Mouse (Mus musculus) macrophage (primary cell): ENCODE results near the gene Crebl2. TPM values are rescaled to one million over a fixed set of nuclear protein-coding genes. Genes with fewer than 3 reads are reported as not detected.
A peak's percentile ranks its signal among the peaks of the same experiment; 100 is the strongest.

Source experiments
- H3K27ac ChIP-seq: fragments of 350-480 bp; formaldehyde crosslinking; 2 replicates; pipeline ENCODE4 v1.9.0; 2021
- H3K36me3 ChIP-seq: fragments of 350-480 bp; formaldehyde crosslinking; 2 replicates; pipeline ENCODE4 v1.9.0; 2021; ENCODE audit errors: inconsistent target
- H3K4me3 ChIP-seq: fragments of 350-480 bp; formaldehyde crosslinking; 2 replicates; pipeline ENCODE4 v1.9.0; 2021; ENCODE audit errors: inconsistent target
- H3K79me2 ChIP-seq: fragments of 350-480 bp; formaldehyde crosslinking; 2 replicates; pipeline ENCODE4 v1.9.0; 2021; ENCODE audit errors: inconsistent target
- WGBS: methylation state at CpG from one replicate; pipeline ENCODE4 v1.1.7; 2026; ENCODE audit warnings: inconsistent platforms; ENCODE audit not compliant: missing documents; 5-methylcytosine and 5-hydroxymethylcytosine counted together
- polyA plus RNA-seq: library from polyadenylated mRNA; stranded (reverse); fragments of 250-400 nt; gene quantifications from 3 replicates; pipeline ENCODE4 v1.2.4, GENCODE M21; 2018; ENCODE audit warnings: inconsistent platforms
- total RNA-seq, 78 experiments: library from RNA; depleted of rRNA; stranded (reverse); fragments of 250-400 nt; gene quantifications; 1 replicate in 9 of 78; 2 replicates in 24 of 78; 3 replicates in 43 of 78; 4 replicates in 2 of 78; pipeline ENCODE4 v1.2.4; 2018; ENCODE audit warnings: inconsistent platforms in 56 of 78

Crebl2 gene
- total RNA-seq (2018; cell fraction: chromatin; rRNA removed): 10 to 100 TPM in 25 of 26 experiments, 1 to 10 TPM in 1; 7.4 to 58.3 (median 19.8) TPM
- 10 to 100 TPM in 10 of 26 experiments, 1 to 10 TPM in 16; 6.8 to 14.6 (median 9.1) TPM for total RNA-seq (2018; cell fraction: cytosol; rRNA removed)
- total RNA-seq (2018; cell fraction: nucleus; rRNA removed): 10 to 100 TPM; 10.7 to 53.8 (median 14.3) TPM
- polyA plus RNA-seq: 5.8 to 10.2 TPM (median 8.3 TPM) in 3 replicates

DNA sequence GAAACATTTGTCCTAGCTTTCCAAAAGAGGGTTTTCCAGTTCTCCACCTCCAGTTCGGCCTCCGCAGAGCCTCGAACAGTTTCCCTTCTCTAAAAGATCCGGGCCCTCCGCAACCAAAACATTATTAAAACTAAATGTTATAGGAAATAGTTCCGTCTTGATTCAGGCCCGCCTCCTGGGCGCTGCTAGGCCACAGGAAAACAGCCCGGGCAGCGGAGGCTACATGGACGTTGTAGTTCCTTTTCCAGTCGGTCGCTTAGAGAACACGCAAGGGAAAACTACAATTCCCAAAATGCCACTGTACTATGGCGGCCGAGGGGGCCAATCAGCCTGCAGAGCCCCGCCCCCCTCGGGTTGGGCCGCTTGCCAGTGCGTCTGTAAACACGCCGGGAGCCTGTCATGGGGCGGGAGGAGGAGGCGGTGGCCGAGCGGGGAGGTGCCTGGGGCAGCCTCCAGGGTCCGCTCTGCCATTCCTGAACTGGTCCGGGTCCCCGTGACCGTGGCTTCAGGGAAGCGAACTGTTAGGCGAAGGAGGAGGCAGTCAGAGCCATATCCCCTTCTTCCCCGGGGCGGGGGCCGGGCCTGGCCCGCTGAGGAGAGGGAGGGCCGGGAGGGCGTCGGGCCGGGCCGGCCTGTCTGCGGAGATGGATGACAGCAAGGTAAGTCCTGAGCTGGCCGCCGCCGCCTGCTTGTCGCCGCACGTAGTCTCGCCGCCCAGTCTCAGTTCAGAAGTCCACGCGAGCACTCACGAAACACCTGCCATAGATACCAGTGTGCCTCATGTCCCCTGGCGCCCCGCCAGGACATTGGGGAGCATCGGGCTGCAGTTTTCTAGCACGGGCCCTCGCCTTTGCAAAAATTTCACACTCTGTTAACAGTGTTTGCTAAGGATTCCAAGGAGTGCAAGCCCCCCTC, at the start of gene Crebl2:
TSS of gene Crebl2 (plus strand) at position 369 of the 915 bp plus-strand sequence.
- WGBS: under 1% methylated on average over 45 of the region's 58 CpGs
- Histone ChIP-seq H3K27ac (peak within 1 kb of the TSS; percentile 64), H3K4me3 (peak within 1 kb of the TSS; percentile 69), H3K79me2 (no peaks in the 10 kb centered on the region), H3K36me3 (no peaks in the 10 kb centered on the region)

DNA sequence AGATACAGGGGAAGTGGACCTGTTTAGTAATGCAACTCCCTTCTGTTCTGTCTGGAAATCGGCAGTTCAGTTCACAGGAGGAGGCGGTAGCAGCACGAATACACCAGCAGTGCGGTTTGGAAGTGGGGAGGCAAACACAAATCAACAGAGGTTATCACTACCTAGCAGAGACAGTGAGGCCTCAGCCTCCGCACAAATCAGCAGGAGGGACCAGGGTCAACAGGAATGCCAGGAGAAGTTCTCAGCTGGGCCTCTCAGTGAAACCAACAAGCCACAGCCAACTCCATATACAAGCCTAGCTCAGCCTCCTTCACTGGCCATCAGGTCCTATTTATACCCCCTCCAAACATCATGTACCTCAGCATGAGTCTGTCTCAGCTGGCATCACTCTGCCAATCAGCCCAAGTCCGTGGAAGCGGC, 48.5 kb upstream of the Crebl2 start:
- Histone ChIP-seq H3K36me3 (no peaks in the 10 kb centered on the region), H3K4me3 (no peak overlapping the region), H3K27ac (no peak overlapping the region), H3K79me2 (peaks cover 89% of the 10 kb centered on the region)
- WGBS: 94% methylated on average over 7 of the region's 7 CpGs

DNA sequence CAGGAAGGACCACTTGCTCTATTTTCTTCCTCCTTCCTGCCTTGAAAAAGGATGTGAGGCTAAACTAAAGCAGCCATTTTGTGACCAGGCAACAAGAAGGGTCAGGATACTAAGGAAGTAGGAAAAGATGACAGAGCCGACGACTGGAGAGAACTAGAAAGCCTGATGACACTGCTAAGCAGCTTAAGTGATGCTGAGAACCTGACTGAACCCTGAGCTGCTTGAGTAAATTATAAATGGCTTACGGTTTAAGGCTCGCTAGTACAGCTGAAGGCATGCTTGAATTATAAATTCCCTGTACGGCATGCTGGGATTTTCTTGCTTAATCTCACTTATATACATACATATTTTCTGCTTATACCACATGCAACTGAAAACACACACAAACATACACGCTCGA, 47.1 kb upstream of the Crebl2 start:
- Histone ChIP-seq H3K27ac (no peak overlapping the region), H3K36me3 (no peaks in the 10 kb centered on the region), H3K79me2 (peaks cover 94% of the 10 kb centered on the region), H3K4me3 (no peak overlapping the region)
- WGBS: 92% methylated on average over 7 of the region's 7 CpGs

DNA sequence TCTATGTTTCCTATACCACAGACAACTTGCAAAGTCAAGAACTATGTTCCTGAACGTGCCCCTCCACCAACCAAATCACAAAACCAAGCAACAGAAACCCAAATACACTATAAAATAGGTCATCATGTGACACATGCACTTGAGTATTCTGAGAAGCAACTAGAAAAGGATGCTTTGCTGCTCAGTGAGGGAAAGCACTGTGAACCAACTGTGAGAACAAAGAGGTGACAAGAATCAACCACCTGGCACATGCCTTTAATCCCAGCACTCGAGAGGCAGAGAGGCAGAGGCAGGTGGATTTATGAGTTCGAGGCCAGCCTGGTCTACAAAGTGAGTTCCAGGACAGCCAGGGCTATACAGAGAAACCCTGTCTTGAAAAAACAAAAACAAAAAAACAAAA, 43.5 kb upstream of the Crebl2 start:
- H3K4me3 ChIP-seq: no peak overlapping the region
- no peaks in the 10 kb centered on the region for H3K36me3 ChIP-seq
- no peak overlapping the region for H3K27ac ChIP-seq
- WGBS: 65% methylated on average over 3 of the region's 3 CpGs
- peaks cover 91% of the 10 kb centered on the region for H3K79me2 ChIP-seq

DNA sequence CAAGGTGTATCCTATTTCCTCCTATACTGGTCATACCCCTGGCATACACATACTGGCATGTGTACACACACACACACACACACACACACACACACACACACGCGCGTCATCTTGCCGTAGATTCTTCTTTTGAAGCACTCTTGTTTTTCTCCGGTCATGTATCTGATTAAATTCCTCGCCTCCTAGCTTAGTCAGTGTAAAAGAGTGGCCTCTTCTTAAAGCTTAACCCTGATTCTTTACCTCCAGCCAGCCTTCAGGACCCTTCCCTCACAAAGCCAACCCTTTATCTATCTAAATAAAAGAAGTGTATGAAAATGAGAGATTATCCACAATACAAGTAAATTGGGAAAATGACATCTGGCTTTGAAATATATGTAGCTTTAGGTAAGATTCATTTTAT, 40.9 kb upstream of the Crebl2 start:
- no peak overlapping the region for H3K27ac ChIP-seq
- 94% methylated on average over 2 of the region's 6 CpGs for WGBS
- H3K36me3 ChIP-seq: no peaks in the 10 kb centered on the region
- H3K79me2 ChIP-seq: peaks cover 68% of the 10 kb centered on the region
- no peak overlapping the region for H3K4me3 ChIP-seq

DNA sequence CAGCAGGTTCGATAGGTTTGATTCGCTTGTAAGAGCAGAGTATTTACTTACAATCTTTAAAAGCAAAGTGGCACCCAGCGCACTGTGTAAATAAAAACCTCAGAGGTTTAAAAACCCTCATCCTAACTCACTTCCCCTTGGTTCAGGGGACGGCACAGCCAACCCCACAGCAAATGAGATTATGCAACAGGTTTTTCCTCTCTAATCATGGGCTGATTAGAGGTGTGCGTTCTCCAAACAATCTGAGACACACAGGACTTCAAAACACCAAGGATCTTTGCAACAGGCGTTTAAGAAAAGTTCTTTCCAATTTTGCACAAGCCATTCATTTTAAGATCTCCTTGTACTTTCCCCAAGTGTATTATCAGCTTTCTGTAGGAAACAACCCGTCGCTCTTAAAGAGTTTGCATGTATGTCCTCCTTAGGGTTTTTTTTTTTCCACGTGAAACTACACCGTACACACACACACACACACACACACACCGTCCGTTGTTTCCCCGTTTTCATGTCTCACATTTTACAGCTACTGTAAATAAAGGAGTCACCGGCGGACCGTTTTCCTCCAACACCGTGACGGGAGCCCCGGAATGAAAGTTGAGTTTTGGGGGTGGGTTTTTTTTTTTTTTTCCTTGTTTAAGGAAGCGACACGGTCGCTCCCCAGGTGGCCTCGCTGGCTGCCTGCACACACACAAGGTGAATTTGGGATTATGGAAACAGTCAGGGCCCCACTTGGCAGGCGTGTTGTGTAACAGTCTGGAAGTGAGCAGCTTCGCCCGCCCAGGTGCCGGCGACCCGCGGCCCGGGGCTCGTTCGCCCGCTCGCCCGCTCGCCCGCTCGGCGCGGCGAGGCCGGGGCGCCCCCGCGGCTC, 38.5 kb upstream of the Crebl2 start:
- WGBS: under 1% methylated on average over 42 of the region's 46 CpGs
- no peaks in the 10 kb centered on the region for H3K36me3 ChIP-seq

DNA sequence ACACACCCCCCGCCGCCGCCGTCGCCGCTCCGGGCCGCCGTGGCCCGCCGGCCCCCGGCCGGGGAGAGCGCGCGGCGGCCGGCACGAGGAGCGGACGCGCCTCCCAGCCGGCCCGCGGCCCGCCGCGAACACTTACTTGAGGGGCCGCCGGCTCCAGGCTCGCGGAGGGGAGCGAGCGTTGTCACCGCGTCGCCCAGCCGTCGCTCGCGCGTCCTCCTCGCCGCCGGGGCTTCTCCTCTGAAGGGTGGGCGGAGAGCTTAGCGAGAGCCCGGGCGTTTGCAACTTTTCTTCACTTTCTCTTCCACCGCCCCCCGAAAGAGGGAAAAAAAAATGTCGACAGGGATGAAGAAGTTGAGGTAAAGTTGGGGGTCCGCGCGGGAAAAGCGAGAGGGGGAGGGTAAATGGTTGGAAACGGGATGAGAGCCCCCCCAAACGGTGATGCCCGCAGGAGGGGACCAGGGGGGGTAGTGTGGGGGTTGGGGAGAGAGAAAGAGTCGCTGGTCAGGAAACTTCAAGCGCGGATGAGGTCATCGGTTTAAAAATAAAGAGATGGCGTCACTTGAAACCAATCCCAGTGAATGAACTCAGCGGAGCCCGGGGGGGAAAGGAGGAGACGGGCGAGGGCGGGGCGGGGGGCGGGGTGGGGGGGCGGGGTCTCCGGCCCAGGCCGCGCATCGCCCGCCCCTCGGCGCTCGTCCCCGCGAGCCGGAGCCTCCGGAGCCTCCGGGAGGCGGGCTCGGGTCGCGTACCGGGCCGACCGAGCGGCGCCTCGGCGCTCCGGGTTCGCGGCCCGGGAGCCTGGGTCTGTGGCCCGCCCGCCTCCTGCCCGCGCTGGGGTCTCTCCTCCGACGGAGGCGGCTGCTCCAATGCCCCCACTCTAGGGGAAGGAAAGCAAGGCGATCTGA, 37.6 kb upstream of the Crebl2 start, which contains the start of gene Dusp16:
TSS of gene Dusp16 (minus strand) at position 485 of the 905 bp plus-strand sequence.
- no peaks in the 10 kb centered on the region for H3K36me3 ChIP-seq
- under 1% methylated on average over 63 of the region's 108 CpGs for WGBS
- H3K79me2 ChIP-seq: peaks cover 35% of the 10 kb centered on the region
- H3K4me3 ChIP-seq: peak within 1 kb of the TSS; percentile 76
- peak within 1 kb of the TSS; percentile 82 for H3K27ac ChIP-seq

More for the DNA sequence above, 38.5 kb upstream of the Crebl2 start:
- H3K79me2 ChIP-seq: peaks cover 44% of the 10 kb centered on the region
- peak overlapping the region; percentile 61 for H3K27ac ChIP-seq
- H3K4me3 ChIP-seq: peak overlapping the region; percentile 76

DNA sequence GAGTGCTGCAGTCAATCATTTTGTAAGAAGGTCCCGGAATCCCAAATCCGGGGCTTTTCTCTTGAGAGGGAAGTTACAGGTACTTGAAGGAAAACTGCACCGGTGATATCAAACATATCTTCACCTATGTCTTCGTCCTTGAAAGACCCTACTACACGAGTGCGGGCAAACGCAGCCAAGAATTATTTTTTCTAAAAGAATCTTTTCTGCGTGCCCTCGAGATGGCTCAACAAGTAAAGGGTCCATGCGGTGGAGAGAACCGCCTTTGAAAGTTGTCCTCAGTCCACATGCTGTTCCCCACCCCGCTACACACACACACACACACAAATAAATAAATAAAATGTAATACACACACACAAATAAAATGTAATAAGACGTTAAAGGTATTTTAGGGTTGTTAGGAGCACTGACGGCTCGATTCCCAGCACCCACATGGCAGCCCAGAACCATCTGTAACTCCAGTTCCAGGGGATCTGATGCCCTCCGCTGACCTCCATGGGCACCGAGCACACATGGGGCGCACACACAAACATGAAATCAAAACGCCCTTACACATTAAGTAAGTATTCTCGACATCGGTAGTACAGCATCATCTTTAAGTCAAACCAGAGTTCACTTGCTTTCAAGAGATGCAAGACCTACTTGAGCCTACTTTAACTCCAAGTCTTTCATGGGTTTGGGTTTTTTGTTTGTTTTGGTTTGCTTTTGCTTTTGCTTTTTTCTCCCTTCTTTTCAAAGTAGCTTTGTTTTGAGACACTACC, 36.7 kb upstream of the Crebl2 start:
- Histone ChIP-seq H3K4me3 (peak overlapping the region; percentile 26), H3K79me2 (peaks cover 27% of the 10 kb centered on the region), H3K27ac (no peak overlapping the region), H3K36me3 (no peaks in the 10 kb centered on the region)
- 70% methylated on average over 21 of the region's 21 CpGs for WGBS

DNA sequence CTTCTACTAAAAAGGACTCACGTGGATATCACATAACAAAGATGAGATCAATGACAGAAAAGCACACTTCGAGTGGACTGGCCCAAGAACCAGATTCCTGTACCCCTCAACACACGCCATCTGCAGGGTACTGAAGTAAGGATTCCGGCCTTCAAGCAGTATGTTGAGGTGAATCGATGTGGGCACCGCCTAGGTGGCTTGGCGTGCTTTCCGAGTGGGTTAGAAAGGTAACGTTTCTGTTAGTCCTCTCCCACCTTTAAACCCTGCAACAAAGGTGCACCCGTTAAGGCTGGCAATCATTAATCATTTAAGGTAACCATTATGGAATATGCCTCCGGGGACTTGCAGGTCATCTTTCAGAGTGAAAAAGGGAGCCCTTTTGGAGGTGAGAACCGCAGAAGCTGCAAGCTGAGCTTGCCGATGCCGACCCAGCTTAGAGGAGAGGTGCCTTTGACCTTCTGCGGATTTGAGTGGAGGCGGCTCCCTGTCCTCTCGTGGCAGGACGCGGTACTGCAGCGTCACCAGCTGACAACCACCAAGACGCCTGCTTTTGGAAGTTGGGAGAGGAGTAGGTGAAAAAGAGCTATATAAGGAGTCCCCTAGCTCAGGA, 35.9 kb upstream of the Crebl2 start:
- 25% methylated on average over 21 of the region's 21 CpGs for WGBS
- Histone ChIP-seq H3K27ac (no peak overlapping the region), H3K4me3 (no peak overlapping the region), H3K79me2 (peaks cover 19% of the 10 kb centered on the region), H3K36me3 (no peaks in the 10 kb centered on the region)

DNA sequence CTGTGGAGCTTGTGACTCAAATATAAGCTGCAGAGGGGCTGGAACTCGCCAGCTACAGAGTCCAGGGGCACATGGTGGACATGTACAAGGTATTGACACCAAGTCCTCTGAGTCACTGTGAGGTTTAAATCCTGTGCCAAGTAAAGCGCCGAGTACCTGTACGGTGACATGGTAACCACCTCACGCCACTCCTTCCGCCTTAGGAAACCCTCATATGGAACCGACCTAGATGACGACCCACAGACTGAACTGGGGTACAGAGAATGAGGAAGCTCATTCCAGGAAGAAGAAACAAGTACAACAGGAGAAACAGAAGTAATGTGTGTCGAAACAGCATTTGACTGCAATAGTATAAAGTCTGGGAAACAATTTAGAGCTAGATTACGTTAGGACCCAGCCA, 33.7 kb upstream of the Crebl2 start:
- H3K27ac ChIP-seq: 0 out of 2 replicates have a peak overlapping the region, but pooled peaks have one; percentile 16
- H3K4me3 ChIP-seq: no peak overlapping the region
- WGBS: 5% methylated on average over 10 of the region's 10 CpGs

DNA sequence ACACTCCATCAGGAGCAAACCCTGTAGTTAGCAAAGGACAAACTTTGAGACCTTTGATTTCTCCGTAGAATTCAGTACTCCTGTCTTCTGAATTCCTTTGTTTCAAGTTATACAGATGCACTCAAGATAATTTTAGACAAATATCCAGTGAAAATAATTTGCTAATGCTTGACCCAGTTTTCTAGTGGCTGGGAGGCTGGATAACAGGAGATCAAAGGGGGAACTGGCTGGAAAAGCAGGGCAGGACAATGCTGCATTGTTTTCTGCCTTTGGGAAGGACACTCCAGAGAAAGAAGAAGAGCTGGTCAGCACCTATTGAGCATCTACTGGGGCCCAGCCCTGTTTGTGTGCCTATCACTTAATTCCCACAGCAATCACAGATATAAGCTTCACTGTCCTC, 28.5 kb upstream of the Crebl2 start:
- Histone ChIP-seq H3K4me3 (no peak overlapping the region), H3K36me3 (no peaks in the 10 kb centered on the region), H3K27ac (no peak overlapping the region), H3K79me2 (no peaks in the 10 kb centered on the region)
- WGBS: 93% methylated on average over 1 of the region's 1 CpGs

More for the DNA sequence above, 33.7 kb upstream of the Crebl2 start:
- Histone ChIP-seq H3K36me3 (no peaks in the 10 kb centered on the region), H3K79me2 (no peaks in the 10 kb centered on the region)

DNA sequence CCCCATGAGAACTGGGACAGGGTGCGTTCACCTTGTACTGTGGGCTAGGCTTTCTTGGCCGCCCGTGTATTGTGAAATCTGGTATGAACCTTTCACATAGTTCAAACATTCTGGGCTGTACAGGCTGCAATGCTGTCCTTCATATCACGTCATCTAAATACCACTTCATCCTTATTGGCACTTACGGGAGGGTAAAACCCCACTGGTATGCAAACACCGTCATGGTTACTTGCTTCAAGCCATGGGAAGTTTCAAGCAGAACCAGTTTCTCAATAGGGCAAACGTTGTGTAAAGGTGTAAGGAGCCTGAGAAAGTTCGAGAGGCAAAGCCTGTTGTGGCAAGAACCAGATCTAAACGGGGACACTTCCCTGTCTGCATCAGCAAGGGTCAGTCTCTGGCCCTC, 27.3 kb upstream of the Crebl2 start:
- H3K36me3 ChIP-seq: no peaks in the 10 kb centered on the region
- no peaks in the 10 kb centered on the region for H3K79me2 ChIP-seq
- H3K4me3 ChIP-seq: no peak overlapping the region
- WGBS: 84% methylated on average over 9 of the region's 9 CpGs
- no peak overlapping the region for H3K27ac ChIP-seq
